Mouse (Mus musculus) cerebellum, adult 9-10 months (tissue): ENCODE measurements around the gene Tmbim4.
A peak's percentile ranks its signal among the peaks of the same experiment; 100 is the strongest.

ENCODE experiments used
- DNase-seq: peaks from one replicate; pipeline ENCODE4 v3.0.0; 2022

The Tmbim4 gene

GRCm38 (mm10) chr10:120246994-120247750 lies 45.8 kb downstream of the Tmbim4 start:
- no peak for DNase-seq

GRCm38 (mm10) chr10:120250911-120251683 lies 49.7 kb downstream of the Tmbim4 start:
- DNase-seq = no peak

GRCm38 (mm10) chr10:120251791-120252190 lies 50.4 kb downstream of the Tmbim4 start:
- no peak for DNase-seq

- DNase-seq = no peak
Measured at GRCm38 (mm10) chr10:120252800-120253199, 51.4 kb downstream of the Tmbim4 start.

GRCm38 (mm10) chr10:120257231-120257630 lies 55.8 kb downstream of the Tmbim4 start:
- peak; percentile 21 for DNase-seq

DNA sequence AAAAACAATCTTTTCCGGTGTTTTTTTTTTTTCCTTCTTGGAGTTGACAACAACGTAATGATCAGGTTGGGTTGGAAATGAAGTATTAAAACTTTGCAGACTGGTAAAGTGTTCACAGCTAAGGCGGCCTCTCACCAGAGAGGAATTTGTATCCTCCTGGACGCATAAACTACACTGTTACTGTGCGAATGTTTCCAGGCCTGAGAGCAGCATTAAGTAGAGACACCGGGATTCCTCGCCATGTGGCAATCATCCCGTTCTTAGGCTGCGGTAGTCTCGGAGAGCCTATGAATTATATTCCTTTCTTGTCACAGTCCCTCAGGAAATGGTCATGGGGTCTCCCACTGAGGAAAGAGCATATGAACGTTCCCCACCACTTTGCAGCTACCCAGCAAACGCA lies 66.4 kb downstream of the Tmbim4 start:
- no peak for DNase-seq

- no peak for DNase-seq
Measured at GRCm38 (mm10) chr10:120269946-120270345, 68.6 kb downstream of the Tmbim4 start.

DNA sequence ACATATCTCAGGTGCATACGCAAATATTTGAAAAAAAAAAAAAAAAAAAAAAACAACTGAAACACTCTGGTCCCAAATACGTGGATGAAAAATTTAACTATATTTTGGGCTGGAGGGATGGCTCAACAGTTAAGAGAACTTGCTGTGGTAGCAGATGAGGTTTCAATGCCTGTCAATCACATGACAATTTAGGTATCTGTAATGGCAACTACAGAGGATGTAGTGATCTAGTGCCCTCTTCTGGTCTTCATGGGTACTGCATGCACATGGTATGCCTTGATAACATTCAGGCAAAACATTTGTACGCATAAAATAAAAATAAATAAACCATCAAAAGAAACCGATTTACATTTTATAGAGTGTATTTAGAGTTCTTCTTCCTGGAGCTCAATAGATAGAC lies 69.4 kb downstream of the Tmbim4 start:
- DNase-seq = peak; percentile 9

DNA sequence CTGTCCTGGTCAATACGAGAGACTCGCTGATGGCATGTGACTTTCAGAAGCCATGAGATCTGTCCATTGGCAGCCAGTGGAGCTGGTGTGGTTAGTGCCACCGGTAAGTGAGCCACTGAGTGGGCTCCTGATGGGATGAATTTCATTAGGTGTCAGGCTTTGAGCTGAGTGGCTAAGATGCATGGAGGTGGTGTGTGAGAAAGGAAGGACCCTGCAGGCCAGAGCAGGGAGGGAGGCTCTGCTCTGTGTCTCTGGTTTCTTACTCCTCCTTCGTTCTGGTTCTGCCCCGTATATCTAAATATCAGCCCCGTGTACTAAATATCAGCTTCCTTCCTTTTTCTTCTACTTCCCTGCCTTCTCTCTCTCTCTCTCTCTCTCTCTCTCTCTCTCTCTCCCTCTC lies 69.9 kb downstream of the Tmbim4 start:
- no peak for DNase-seq

- DNase-seq = no peak
Measured at GRCm38 (mm10) chr10:120271879-120272269, 70.5 kb downstream of the Tmbim4 start.

- DNase-seq = no peak
Measured at GRCm38 (mm10) chr10:120272270-120272883, 71.0 kb downstream of the Tmbim4 start.

DNA sequence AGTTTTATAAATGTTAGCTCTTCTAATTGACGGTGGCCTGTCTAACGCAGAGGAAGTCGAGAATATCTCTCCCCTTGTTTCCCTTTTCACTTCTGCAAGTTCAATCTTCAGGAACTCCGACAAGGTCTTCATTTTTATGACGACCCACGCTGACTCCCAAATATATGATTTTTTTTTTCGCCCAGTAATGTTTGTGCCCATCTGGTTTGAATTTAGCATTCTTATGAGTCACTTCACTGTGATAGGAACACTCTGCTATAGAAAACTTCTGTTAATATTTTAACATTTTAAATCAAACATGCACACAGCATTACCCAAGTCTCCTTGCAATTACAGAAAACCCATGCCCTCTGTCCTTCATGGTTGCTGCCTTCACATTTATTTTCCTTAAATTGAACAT lies 71.9 kb downstream of the Tmbim4 start:
- DNase-seq = no peak
